Mouse (Mus musculus) cerebellum, postnatal 36 days (tissue): ENCODE measurements at regions not wholly inside any gene's neighbourhood (a gene's known extent, or its start where the extent isn't known, plus 50 kb on each side); places are given as distances from the start of the nearest gene placed in this dataset.

ENCODE experiments used
- DNase-seq, 2 experiments: peaks; one replicate each; pipeline ENCODE4 v3.0.0; 2021 to 2022; ENCODE audit warnings: mixed read lengths in 2 of 2

DNA sequence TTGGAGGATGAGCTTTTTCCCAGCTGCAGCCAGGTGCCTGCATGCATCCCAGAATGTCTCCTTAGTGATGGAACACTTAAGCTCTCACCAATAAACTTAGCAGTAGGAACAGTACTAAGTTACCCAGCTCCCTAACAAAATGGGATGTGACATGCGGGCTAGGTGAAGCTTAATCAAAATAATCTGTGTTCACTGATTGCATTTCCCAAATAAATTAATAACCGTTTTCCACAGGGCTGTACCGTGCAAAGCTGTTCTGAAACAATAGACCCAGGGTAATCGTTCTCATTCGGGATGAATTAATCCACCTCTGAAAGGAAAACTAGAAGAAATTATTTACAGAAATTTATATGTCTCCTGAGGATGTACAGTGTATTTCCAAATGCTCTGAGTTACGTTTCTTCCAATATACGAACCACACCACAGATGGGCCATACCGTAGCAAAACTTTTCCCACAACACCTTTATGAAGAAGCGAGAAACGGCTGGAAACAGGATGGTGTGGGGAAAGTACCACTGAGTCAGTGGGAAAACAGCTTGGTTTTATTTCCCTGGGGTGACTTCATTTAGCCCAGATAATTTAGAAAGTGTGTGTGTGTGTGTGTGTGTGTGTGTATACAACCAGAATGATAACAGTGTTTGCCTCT, 148.5 kb upstream of the Adamts16 start:
- DNase-seq, result no peak

DNA sequence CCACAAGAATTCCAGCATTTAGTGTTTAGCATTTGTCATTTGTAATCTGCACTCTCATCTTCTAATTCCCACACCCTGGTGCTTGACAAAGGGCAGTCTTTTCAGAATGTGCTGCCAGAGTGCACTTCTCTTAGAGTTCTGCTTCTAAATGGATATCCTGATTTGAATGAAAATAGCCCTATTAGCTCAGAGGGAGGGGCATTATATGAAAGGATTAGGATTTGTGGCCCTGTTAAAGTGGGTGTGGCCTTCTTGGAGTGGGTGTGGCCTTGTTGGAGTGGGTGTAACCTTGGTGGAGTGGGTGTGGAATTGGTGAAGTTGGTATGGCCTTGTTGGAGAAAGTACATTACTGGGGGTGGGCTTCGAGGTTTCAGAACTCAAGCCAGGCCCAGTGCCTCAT, 137.7 kb upstream of the Adamts16 start:
- no peak for DNase-seq

DNA sequence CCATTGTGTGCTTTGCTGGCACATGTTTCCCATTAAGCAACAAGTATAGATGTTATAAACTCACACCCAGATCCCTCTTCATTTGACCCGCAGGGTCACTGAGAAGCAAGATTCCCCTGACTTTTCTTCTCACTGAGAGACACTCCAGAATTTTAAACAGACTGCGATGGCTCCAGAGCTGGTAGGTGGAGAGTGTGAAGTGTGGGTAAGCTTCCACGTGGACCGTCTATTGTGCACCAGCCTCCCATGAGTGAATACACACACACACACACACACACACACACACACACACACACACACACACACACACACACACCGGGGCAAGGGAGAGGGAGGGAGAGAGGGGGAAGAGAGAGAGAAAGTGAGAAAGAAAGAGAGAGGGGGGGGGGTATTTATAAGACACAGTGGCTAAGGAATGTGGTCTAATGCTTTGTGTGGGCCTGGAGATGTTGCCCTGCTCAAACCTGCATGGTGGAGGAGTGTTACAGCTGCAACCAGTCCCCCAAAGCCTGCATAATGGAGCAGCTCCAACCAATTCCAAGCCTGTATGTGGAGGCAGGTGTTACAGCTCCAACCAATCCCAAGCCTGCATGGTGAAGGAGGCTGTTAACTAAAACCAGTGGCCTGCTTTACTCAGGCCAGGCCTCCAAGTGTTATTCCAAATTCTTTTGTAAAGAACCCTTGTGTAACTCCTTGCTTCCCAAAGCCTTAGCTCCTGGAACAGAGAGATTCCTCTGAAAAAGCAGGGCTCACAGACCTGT, 137.1 kb upstream of the Adamts16 start:
- DNase-seq, result no peak

DNA sequence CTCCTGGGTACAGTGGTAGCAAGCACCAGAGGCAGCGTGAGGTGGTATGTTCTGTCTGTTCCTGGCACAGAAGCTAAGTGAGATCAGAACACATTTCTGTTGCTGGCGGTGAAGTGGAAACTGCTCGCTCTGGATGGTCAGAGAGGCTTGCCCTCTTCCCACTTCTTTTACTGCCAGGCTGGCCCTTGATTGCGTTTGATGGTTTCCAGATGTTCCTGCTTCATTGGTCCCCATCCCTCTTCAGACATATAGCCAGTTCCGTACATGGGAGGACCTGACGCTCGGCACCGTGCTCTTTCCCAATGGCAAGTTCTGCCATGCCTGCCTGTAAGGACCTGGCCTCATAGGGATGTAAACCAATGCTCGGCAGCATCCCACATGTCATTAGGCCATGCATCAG, 128.0 kb upstream of the Adamts16 start:
- no peak for DNase-seq

DNA sequence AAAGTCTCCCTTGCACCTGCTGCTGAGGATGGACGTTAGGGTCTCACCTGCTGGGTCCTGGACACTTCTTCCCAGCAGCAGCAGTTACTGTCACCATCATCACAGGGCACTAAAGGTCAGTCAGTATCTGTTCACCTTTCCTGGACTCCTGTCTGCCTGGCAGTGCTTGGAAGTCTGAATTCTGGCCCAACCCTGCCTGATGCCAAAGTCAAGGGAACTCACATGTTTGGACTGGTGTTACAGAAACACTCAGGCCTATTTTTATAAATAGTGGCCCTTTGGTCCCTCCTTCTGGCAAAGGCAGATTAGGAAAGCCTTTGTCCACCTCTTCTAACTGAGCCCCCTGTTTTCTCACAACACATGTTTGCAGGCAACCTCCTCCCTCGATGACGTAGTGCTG, 126.2 kb upstream of the Adamts16 start:
- DNase-seq, result no peak

DNA sequence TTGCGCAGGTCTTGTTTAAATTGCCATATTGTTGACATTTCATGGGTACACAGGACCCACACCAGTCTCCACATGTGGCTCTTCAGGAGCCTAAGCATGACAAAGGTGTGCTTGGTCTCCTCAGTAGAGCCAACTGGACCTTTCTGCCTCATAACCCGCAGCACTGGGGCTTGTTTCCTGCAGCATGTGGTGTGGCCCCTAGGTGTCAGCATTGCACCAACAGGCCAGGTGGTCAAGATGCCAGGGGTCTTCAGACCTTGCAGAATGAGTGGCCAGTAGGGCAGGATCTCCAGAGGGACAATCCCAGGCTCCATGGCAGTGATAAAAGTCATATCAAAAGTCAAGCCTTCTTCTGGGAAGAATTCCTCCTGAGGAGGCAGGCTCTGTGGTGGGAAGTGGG, 121.8 kb upstream of the Adamts16 start:
- DNase-seq, result no peak

DNA sequence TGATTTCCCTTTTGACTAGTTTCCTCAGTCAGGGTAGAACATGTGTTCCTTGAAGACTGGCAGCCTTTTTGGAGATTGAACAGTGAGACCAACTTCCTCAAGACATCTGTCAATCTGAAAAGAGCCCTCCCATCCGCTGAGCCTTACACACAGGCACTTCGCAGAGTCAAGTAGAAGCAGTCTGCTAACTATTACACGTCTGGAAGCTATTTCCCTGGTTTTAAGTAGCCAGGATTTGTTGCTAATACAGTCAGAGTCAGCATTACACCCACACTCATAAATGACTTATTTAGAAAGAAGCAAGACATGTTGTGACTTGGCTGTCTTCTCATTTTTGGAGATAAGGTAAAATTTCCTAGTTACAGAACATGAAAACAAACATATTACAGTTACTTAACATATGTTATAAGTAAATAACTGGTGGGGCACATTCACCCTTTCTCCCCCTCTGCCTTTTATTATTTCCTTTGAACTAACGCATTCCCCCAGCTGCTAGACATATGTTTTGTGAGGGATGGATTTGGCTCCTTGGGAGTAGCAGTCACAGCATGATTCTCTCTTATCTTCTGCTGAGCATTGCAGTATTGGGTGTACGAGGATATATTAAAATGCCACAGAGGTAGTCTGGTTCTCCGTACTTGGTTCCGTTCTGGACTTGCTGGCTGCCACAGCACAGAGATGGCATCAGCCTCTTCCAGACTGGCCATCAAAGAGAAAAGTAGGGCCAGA, 92.9 kb upstream of the Adamts16 start:
- DNase-seq, result no peak

DNA sequence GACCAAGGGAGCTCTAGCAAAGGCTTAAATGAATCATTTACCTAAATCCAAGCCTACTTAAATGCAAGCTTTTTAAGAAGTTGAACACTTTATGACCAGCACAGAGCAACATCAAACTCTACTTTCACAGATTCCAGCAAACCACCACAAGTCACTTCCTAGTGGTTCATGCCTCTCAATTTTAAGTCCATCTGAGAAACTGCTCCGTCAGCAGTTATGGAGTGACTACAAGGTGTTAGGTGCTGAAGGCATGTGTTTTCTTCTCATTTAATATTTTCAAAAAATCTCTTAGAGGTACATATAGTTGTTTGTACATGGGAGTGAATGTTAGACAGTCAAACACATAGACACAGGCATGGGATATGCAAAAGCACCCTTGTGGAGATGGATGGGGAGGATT, 72.2 kb upstream of the Adamts16 start:
- no peak for DNase-seq

DNA sequence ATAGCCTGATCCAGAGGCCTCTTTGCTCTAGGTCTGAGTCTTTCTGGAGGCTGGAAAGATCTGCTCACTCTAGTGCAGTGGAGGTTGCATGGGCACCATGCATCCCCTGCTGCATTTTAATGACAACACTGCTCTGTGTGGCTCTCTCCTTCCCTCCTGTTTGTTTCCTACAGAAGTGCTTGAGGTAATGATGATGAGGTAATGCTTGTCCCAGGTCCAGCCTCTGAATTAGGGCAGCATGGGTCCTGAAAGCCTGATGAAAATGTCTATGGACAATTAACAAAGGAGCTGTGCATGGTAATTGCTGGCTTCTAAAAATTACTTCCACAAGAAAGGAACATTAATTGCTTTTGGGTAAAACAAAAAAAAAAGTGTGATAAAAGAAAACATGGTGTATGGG, 69.3 kb upstream of the Adamts16 start:
- DNase-seq, result peak in 1 of 2 experiments; percentile 9

DNA sequence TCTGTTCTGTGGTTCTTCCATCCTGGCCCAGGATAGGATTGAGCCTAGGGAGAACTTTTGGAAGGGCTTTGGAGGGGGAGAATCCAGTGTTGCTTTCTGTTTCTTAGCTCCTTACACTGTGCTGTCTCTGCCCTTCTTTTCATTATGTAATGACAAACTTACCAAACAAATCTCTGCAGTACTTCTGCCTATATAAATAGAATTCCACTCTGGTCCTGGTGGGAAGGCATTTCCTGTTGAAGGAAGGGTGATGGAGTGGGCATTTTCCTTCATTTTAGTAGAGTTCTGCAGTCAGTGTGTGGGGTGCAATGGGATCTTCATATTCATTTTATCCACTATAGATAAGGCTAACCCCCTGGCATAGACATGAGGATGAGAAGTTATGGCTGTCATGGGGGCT, 63.2 kb upstream of the Adamts16 start:
- no peak for DNase-seq

DNA sequence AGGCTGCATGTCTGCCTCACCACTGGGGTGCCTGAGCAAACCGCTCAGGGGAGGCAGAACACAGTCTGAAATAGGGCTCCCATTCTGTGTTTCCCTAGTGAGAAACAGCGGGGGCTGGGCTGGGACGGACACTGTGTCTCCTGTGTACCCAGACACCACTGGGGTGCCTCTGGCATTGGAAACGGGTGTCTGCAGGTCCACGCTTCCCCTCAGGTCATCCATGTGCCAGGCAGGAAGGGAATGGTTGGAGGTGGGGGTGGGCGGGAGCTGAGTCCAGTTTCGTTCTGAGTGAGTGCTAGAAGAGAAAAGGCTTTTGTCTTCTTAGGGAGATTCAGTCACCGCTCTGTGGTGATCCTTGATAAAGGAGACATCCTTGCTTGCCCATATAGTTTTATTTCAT, 62.2 kb upstream of the Adamts16 start:
- no peak for DNase-seq

DNA sequence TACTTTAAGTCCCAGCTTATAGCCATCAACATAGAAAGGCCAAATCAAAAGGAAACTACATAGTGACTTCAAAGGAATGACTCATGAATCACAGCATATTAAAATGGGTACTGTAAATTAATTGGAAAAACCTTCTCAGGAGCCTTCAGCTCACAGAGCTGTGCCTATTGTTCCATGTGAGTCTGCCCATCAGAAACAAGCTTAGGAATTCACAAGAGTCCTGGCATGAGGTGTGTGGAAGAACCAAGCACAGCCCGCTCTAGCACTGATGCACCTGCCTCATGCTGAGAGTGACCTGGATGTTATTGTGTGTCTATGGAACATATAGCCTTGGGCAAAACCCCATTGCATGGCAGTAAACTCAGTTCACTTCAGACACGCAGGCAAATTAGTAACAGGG, 61.5 kb upstream of the Adamts16 start:
- DNase-seq, result no peak

DNA sequence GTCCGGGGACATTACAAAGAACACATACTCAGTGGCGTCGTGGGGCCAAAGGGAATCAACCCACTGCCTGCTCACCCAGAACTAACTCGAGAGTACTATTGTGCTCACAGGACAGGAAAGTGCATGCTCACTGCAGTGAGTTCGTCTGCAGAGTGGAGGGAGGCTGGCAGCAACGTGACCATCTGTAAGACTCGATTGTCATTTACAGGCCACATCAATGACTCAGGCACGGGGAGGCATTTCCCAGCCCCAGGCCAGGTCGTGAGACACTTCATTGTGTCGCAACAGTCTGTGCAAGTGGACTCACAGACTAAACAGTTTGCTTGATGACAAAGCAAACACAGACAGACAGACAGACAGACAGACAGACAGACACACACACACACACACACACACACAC, 61.1 kb upstream of the Adamts16 start:
- DNase-seq, result no peak

DNA sequence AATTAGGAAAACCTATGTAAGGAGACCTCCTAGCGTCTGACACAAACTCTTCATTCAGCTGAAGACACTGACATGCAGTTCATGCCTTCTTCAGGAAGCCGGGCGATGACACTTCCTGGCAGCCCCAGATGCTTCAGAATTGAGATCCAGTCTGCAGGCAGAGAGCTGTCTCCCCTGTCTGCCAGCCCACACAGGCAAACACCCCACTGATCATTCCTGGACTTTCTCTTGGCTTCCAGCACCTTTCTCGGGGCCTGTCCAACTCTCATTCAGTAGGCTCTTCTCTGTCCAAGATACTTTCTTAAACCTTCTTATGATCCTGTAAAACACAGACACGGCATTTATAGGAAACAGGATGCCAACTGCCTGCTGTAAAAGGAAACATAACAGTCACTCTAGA, 50.0 kb upstream of the Adamts16 start:
- no peak for DNase-seq
